Mouse (Mus musculus): ENCODE data around the gene Trnau1ap. TPM values are rescaled to one million over a fixed set of nuclear protein-coding genes. Genes with fewer than 3 reads are reported as not detected.

The Trnau1ap gene
- polyA plus RNA-seq (2015; fragmentation: Nextera tagmentation; extraction: Ambion mirVana) = 56.8 and 62.6 TPM in 2 replicates

GRCm38 (mm10) chr4:132329115-132329834 lies at the start of gene Trnau1ap:
Trnau1ap (minus strand) TSS chr4:132329538.
- ATAC-seq (ENCODE audit: insufficient read depth, low FRiP score) = peak; percentile 96
- under 1% methylated on average over 52 of the region's 52 CpGs for whole genome bisulfite sequencing
- peak within 1 kb of the TSS; percentile 88 for H3K4me3 ChIP-seq (replicated peaks; ENCODE audit: low read length)
- H3K27ac ChIP-seq (ENCODE audit: low read length) = peak within 1 kb of the TSS; percentile 94
- H3K4me1 ChIP-seq (ENCODE audit: control insufficient read depth, insufficient read depth, low read length) = peaks cover 12% of the 10 kb centered on the region
- no peaks in the 10 kb centered on the region for H3K27me3 ChIP-seq (ENCODE audit: control insufficient read depth, insufficient read depth, low read length)
- H3K4me2 ChIP-seq (ENCODE audit: low read depth, low read length) = peak within 1 kb of the TSS; percentile 70
- H3K9me3 ChIP-seq (replicated peaks; ENCODE audit: control insufficient read depth, low read length) = no peaks in the 10 kb centered on the region
- peak within 1 kb of the TSS; percentile 97 for H3K9ac ChIP-seq (ENCODE audit: low read length)
- peaks cover 23% of the 10 kb centered on the region for H3K36me3 ChIP-seq (ENCODE audit: control insufficient read depth, insufficient read depth, low read length)

GRCm38 (mm10) chr4:132373820-132374219 lies 44.5 kb upstream of the Trnau1ap start:
- WGBS = 95% methylated on average over 1 of the region's 1 CpGs
- H3K4me2 ChIP-seq (ENCODE audit: low read depth, low read length) = no peak overlapping the region
- no peak overlapping the region for H3K9ac ChIP-seq (ENCODE audit: low read length)
- no peak overlapping the region for H3K27ac ChIP-seq (ENCODE audit: low read length)
- H3K4me1 ChIP-seq (ENCODE audit: control insufficient read depth, insufficient read depth, low read length) = no peaks in the 10 kb centered on the region
- no peaks in the 10 kb centered on the region for H3K9me3 ChIP-seq (replicated peaks; ENCODE audit: control insufficient read depth, low read length)
- ATAC-seq (ENCODE audit: insufficient read depth, low FRiP score) = no peak
- no peak overlapping the region for H3K4me3 ChIP-seq (replicated peaks; ENCODE audit: low read length)
- no peaks in the 10 kb centered on the region for H3K27me3 ChIP-seq (ENCODE audit: control insufficient read depth, insufficient read depth, low read length)
- peaks cover 10% of the 10 kb centered on the region; the same call in 1 of the 2 replicates for H3K36me3 ChIP-seq (ENCODE audit: control insufficient read depth, insufficient read depth, low read length)

GRCm38 (mm10) chr4:132369953-132370750 lies 40.8 kb upstream of the Trnau1ap start:
- Histone ChIP-seq H3K9me3 (replicated peaks; ENCODE audit: control insufficient read depth, low read length) (no peaks in the 10 kb centered on the region), H3K36me3 (ENCODE audit: control insufficient read depth, insufficient read depth, low read length) (peaks cover 11% of the 10 kb centered on the region; the same call in 1 of the 2 replicates), H3K27ac (ENCODE audit: low read length) (no peak overlapping the region), H3K4me2 (ENCODE audit: low read depth, low read length) (no peak overlapping the region), H3K4me3 (replicated peaks; ENCODE audit: low read length) (no peak overlapping the region), H3K9ac (ENCODE audit: low read length) (no peak overlapping the region), H3K27me3 (ENCODE audit: control insufficient read depth, insufficient read depth, low read length) (no peaks in the 10 kb centered on the region), H3K4me1 (ENCODE audit: control insufficient read depth, insufficient read depth, low read length) (no peaks in the 10 kb centered on the region)
- ATAC-seq (ENCODE audit: insufficient read depth, low FRiP score) = no peak
- 85% methylated on average over 8 of the region's 8 CpGs for WGBS

DNA sequence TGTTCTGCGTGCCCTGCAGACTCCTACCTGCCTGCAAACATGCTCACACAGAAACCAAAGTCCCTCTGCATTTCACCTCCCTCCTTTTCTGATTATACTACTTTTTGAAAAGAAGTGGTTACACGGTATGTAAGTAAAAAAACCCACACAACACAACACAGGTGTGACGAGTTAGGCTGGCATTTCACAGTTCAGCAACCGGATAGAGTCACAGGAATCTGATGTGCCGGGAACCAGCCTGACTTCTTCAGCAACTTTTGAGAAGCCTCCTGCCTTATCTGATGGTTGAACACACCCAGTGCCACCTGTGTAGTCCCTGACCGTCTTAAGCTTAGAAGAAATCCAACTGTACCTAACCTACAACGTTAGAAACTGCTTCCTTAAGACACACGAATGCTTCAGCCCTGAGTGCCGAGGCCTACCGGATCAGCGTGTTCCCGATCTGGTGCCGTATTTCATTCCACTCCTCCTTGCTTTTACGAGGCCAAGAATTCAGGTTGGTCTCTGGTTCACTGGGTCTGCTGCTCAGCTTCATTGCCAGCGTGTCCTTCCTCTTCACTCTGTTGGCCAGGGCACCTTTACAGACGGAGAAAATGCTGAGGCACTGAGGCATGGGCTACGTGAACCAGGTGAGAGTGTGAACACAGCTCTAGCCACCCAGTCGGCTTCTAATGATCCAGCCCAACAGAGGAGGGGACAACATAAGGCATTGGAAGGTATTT lies 38.3 kb upstream of the Trnau1ap start:
- H3K4me2 ChIP-seq (ENCODE audit: low read depth, low read length) = no peak overlapping the region
- H3K27me3 ChIP-seq (ENCODE audit: control insufficient read depth, insufficient read depth, low read length) = no peaks in the 10 kb centered on the region
- no peak overlapping the region for H3K27ac ChIP-seq (ENCODE audit: low read length)
- H3K9ac ChIP-seq (ENCODE audit: low read length) = no peak overlapping the region
- no peaks in the 10 kb centered on the region for H3K4me1 ChIP-seq (ENCODE audit: control insufficient read depth, insufficient read depth, low read length)
- 90% methylated on average over 18 of the region's 18 CpGs for WGBS
- no peaks in the 10 kb centered on the region for H3K9me3 ChIP-seq (replicated peaks; ENCODE audit: control insufficient read depth, low read length)
- no peak overlapping the region for H3K4me3 ChIP-seq (replicated peaks; ENCODE audit: low read length)
- H3K36me3 ChIP-seq (ENCODE audit: control insufficient read depth, insufficient read depth, low read length) = peaks cover 18% of the 10 kb centered on the region; the same call in 1 of the 2 replicates
- no peak for ATAC-seq (ENCODE audit: insufficient read depth, low FRiP score)

DNA sequence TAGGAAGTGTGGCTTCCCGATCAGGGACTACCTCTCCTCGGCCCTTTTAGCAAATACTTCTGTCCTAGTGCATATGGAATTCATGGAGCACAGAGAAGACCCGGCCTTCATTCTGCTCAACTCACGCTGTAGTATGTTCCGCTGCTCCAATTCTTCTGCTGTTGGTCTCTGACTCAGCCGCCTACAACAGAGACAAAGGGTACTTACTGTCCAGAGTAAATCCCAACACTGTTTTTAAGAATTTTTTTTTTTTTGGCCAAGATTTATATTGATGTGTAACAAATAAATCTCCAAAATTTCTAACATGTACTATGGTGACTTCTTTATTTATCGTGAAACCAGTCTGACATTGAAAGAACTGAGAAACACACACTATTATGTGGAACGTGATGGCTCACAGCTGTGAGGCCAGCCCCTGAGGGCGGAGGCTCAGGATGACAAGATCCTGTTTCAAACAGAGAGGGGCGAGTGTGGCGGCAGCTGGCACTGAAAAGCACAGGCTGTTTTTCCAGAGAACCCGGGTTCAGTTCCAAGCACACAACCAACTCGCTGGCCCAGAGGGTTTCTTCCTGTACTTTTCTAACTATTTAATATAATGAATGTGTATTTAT lies 36.2 kb upstream of the Trnau1ap start:
- Histone ChIP-seq H3K9ac (ENCODE audit: low read length) (no peak overlapping the region), H3K27me3 (ENCODE audit: control insufficient read depth, insufficient read depth, low read length) (no peaks in the 10 kb centered on the region), H3K27ac (ENCODE audit: low read length) (no peak overlapping the region), H3K4me1 (ENCODE audit: control insufficient read depth, insufficient read depth, low read length) (no peaks in the 10 kb centered on the region), H3K9me3 (replicated peaks; ENCODE audit: control insufficient read depth, low read length) (no peaks in the 10 kb centered on the region), H3K4me2 (ENCODE audit: low read depth, low read length) (no peak overlapping the region), H3K36me3 (ENCODE audit: control insufficient read depth, insufficient read depth, low read length) (peaks cover 23% of the 10 kb centered on the region; the same call in 1 of the 2 replicates), H3K4me3 (replicated peaks; ENCODE audit: low read length) (no peak overlapping the region)
- ATAC-seq (ENCODE audit: insufficient read depth, low FRiP score) = no peak
- 70% methylated on average over 13 of the region's 13 CpGs for WGBS

- Histone ChIP-seq H3K9ac (ENCODE audit: low read length) (no peak overlapping the region), H3K4me2 (ENCODE audit: low read depth, low read length) (no peak overlapping the region), H3K36me3 (ENCODE audit: control insufficient read depth, insufficient read depth, low read length) (peaks cover 30% of the 10 kb centered on the region; the same call in 1 of the 2 replicates), H3K4me3 (replicated peaks; ENCODE audit: low read length) (no peak overlapping the region), H3K9me3 (replicated peaks; ENCODE audit: control insufficient read depth, low read length) (no peaks in the 10 kb centered on the region), H3K4me1 (ENCODE audit: control insufficient read depth, insufficient read depth, low read length) (no peaks in the 10 kb centered on the region), H3K27ac (ENCODE audit: low read length) (no peak overlapping the region), H3K27me3 (ENCODE audit: control insufficient read depth, insufficient read depth, low read length) (no peaks in the 10 kb centered on the region)
- WGBS = 96% methylated on average over 11 of the region's 11 CpGs
- no peak for ATAC-seq (ENCODE audit: insufficient read depth, low FRiP score)
These were observed 34.1 kb upstream of the Trnau1ap start for GRCm38 (mm10) chr4:132363487-132363886.

- no peak overlapping the region for H3K27ac ChIP-seq (ENCODE audit: low read length)
- WGBS = 79% methylated on average over 4 of the region's 4 CpGs
- no peak for ATAC-seq (ENCODE audit: insufficient read depth, low FRiP score)
- H3K9ac ChIP-seq (ENCODE audit: low read length) = no peak overlapping the region
- no peaks in the 10 kb centered on the region for H3K9me3 ChIP-seq (replicated peaks; ENCODE audit: control insufficient read depth, low read length)
- H3K4me2 ChIP-seq (ENCODE audit: low read depth, low read length) = no peak overlapping the region
- H3K4me1 ChIP-seq (ENCODE audit: control insufficient read depth, insufficient read depth, low read length) = no peaks in the 10 kb centered on the region
- no peaks in the 10 kb centered on the region for H3K27me3 ChIP-seq (ENCODE audit: control insufficient read depth, insufficient read depth, low read length)
- peaks cover 23% of the 10 kb centered on the region; the same call in 1 of the 2 replicates for H3K36me3 ChIP-seq (ENCODE audit: control insufficient read depth, insufficient read depth, low read length)
- H3K4me3 ChIP-seq (replicated peaks; ENCODE audit: low read length) = no peak overlapping the region
These were observed 30.2 kb upstream of the Trnau1ap start for GRCm38 (mm10) chr4:132359510-132359909.

- peaks cover 21% of the 10 kb centered on the region for H3K36me3 ChIP-seq (ENCODE audit: control insufficient read depth, insufficient read depth, low read length)
- no peak overlapping the region for H3K27ac ChIP-seq (ENCODE audit: low read length)
- no peak overlapping the region for H3K4me3 ChIP-seq (replicated peaks; ENCODE audit: low read length)
- no peaks in the 10 kb centered on the region for H3K27me3 ChIP-seq (ENCODE audit: control insufficient read depth, insufficient read depth, low read length)
- H3K4me2 ChIP-seq (ENCODE audit: low read depth, low read length) = no peak overlapping the region
- H3K9me3 ChIP-seq (replicated peaks; ENCODE audit: control insufficient read depth, low read length) = no peaks in the 10 kb centered on the region
- no peak overlapping the region for H3K9ac ChIP-seq (ENCODE audit: low read length)
- H3K4me1 ChIP-seq (ENCODE audit: control insufficient read depth, insufficient read depth, low read length) = peaks cover 9% of the 10 kb centered on the region; the same call in 1 of the 2 replicates
- WGBS = 42% methylated on average over 12 of the region's 12 CpGs
- no peak for ATAC-seq (ENCODE audit: insufficient read depth, low FRiP score)
These were observed 26.8 kb upstream of the Trnau1ap start for GRCm38 (mm10) chr4:132356170-132356569.

Data from stomach, embryonic 16.5 days (tissue).